Mouse (Mus musculus) hindbrain, embryonic 11.5 days (tissue): ENCODE results near the gene Zfp639. TPM values are rescaled to one million over a fixed set of nuclear protein-coding genes. Genes with fewer than 3 reads are reported as not detected.

Experiments used
- ATAC-seq: fragments of 200-750 bp; cut with Nextera tagmentation; 2 replicates; pipeline ENCODE4 v1.8.0; 2017; ENCODE audit warnings: mild to moderate bottlenecking, moderate TSS enrichment, moderate library complexity; ENCODE audit not compliant: low FRiP score
- DNase-seq: peaks from one replicate; pipeline ENCODE4 v3.0.0-alpha.2; 2015; ENCODE audit warnings: low spot score
- H3K27ac ChIP-seq: fragments of 300-500 bp; sonication (generic); 2 replicates; pipeline ENCODE4 v1.5.1; 2014; ENCODE audit warnings: mild to moderate bottlenecking, low read depth, low read length
- H3K27me3 ChIP-seq: fragments of 300-500 bp; sonication (generic); 2 replicates; pipeline ENCODE4 v1.6.1; 2014; ENCODE audit warnings: mild to moderate bottlenecking, low read length, moderate library complexity, mixed read lengths; ENCODE audit not compliant: control insufficient read depth, insufficient read depth
- H3K36me3 ChIP-seq: fragments of 300-500 bp; sonication (generic); 2 replicates; pipeline ENCODE4 v1.6.1; 2014; ENCODE audit warnings: mild to moderate bottlenecking, low read length, moderate library complexity, mixed read lengths; ENCODE audit not compliant: control insufficient read depth, insufficient read depth
- H3K4me1 ChIP-seq: fragments of 300-500 bp; sonication (generic); replicated peaks from 2 replicates; pipeline ENCODE4 v1.6.1; 2014; ENCODE audit warnings: low read length, mixed read lengths; ENCODE audit not compliant: control insufficient read depth, insufficient read depth
- H3K4me2 ChIP-seq: fragments of 300-500 bp; sonication (generic); replicated peaks from 2 replicates; pipeline ENCODE4 v1.6.1; 2014; ENCODE audit warnings: mild to moderate bottlenecking, low read depth, low read length
- H3K4me3 ChIP-seq: fragments of 300-500 bp; sonication (generic); 2 replicates; pipeline ENCODE4 v1.5.1; 2014; ENCODE audit warnings: low read depth, low read length
- H3K9ac ChIP-seq: fragments of 300-500 bp; sonication (generic); 2 replicates; pipeline ENCODE4 v1.6.1; 2014; ENCODE audit warnings: low read depth, low read length
- H3K9me3 ChIP-seq: fragments of 300-500 bp; sonication (generic); 2 replicates; pipeline ENCODE4 v1.6.1; 2016; ENCODE audit warnings: low read length; ENCODE audit not compliant: control insufficient read depth
- WGBS: fragments of 180-500 bp; shearing (Covaris S2); extraction: QIAGEN DNeasy Blood & Tissue Kit; methylation state at CpG from one replicate; pipeline ENCODE4 v1.1.7; 2014; 5-methylcytosine and 5-hydroxymethylcytosine counted together
- polyA plus RNA-seq: library from polyadenylated mRNA; unstranded; fragments of >200 nt; fragmentation: Nextera tagmentation; extraction: Ambion mirVana; gene quantifications from 2 replicates; pipeline ENCODE4 v1.2.1, GENCODE M21; 2014

Zfp639 gene
- polyA plus RNA-seq, result 48.0 and 48.1 TPM in 2 replicates

GRCm38 (mm10) chr3:32509496-32510374 is at the start of gene Zfp639:
Gene Zfp639, plus strand, starts transcription at chr3:32510259.
- H3K9me3 ChIP-seq, result no peaks in the 10 kb centered on the region
- DNase-seq, result peak; percentile 52
- peak within 1 kb of the TSS; percentile 63 for H3K27ac ChIP-seq
- 0 out of 2 replicates have a peak, but pooled peaks cover 1% of the 10 kb centered on the region for H3K36me3 ChIP-seq
- H3K4me3 ChIP-seq, result peak within 1 kb of the TSS; percentile 84
- H3K4me1 ChIP-seq, result peaks cover 2% of the 10 kb centered on the region; the same call in 1 of the 2 replicates
- 7% methylated on average over 24 of the region's 24 CpGs for WGBS
- H3K9ac ChIP-seq, result peak within 1 kb of the TSS; percentile 88
- ATAC-seq, result peak; percentile 18; the same call in 1 of the 2 replicates
- H3K27me3 ChIP-seq, result no peaks in the 10 kb centered on the region
- peak within 1 kb of the TSS; percentile 77 for H3K4me2 ChIP-seq

- DNase-seq, result no peak
- H3K9me3 ChIP-seq, result no peaks in the 10 kb centered on the region
- ATAC-seq, result no peak
- no peak overlapping the region for H3K27ac ChIP-seq
- WGBS, result 90% methylated on average over 4 of the region's 4 CpGs
- no peak overlapping the region for H3K9ac ChIP-seq
- H3K4me3 ChIP-seq, result no peak overlapping the region
- H3K4me2 ChIP-seq, result no peak overlapping the region
- no peaks in the 10 kb centered on the region; the same call in 1 of the 2 replicates for H3K36me3 ChIP-seq
- H3K27me3 ChIP-seq, result no peaks in the 10 kb centered on the region
- H3K4me1 ChIP-seq, result no peaks in the 10 kb centered on the region
Measured at GRCm38 (mm10) chr3:32467321-32467720, 42.7 kb upstream of the Zfp639 start.

GRCm38 (mm10) chr3:32468411-32468810 is 41.6 kb upstream of the Zfp639 start:
- Histone ChIP-seq H3K4me3 (no peak overlapping the region), H3K27ac (no peak overlapping the region), H3K36me3 (no peaks in the 10 kb centered on the region), H3K9ac (no peak overlapping the region), H3K4me2 (no peak overlapping the region), H3K4me1 (no peaks in the 10 kb centered on the region), H3K27me3 (no peaks in the 10 kb centered on the region), H3K9me3 (no peaks in the 10 kb centered on the region)
- ATAC-seq (no peak), DNase-seq (no peak)
- 75% methylated on average over 4 of the region's 4 CpGs for WGBS

DNA sequence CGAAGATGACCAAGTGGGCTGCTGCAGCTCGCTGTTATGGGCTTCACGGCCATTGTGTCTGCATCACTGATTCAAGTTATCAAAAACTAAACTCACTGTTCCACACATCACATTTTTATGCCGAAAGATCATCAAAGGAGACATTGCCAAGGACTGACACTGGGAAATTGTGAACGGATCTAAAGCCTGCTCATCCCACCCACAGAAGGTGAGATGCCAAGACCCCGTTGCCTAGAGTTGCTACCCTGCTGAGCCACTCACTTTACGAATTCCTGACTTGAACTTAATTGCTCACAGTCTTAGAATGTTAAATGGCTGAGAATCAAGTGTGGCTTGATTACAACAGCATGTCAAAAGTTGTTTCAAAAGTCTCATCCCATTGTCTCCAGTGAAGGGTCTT is 39.6 kb upstream of the Zfp639 start:
- Histone ChIP-seq H3K36me3 (no peaks in the 10 kb centered on the region), H3K27me3 (no peaks in the 10 kb centered on the region), H3K4me1 (no peaks in the 10 kb centered on the region), H3K9ac (no peak overlapping the region), H3K9me3 (no peaks in the 10 kb centered on the region), H3K27ac (no peak overlapping the region), H3K4me2 (no peak overlapping the region), H3K4me3 (no peak overlapping the region)
- ATAC-seq, result no peak
- 74% methylated on average over 7 of the region's 7 CpGs for WGBS
- no peak for DNase-seq

GRCm38 (mm10) chr3:32471098-32471497 is 39.0 kb upstream of the Zfp639 start:
- Histone ChIP-seq H3K9me3 (no peaks in the 10 kb centered on the region), H3K27ac (no peak overlapping the region), H3K27me3 (no peaks in the 10 kb centered on the region), H3K4me1 (no peaks in the 10 kb centered on the region), H3K36me3 (no peaks in the 10 kb centered on the region), H3K4me3 (no peak overlapping the region), H3K9ac (no peak overlapping the region), H3K4me2 (no peak overlapping the region)
- DNase-seq (no peak), ATAC-seq (no peak)
- WGBS, result 88% methylated on average over 6 of the region's 6 CpGs

GRCm38 (mm10) chr3:32472191-32472900 is 37.7 kb upstream of the Zfp639 start:
- ATAC-seq (no peak), DNase-seq (peak; percentile 13)
- no peak overlapping the region for H3K4me3 ChIP-seq
- no peaks in the 10 kb centered on the region for H3K36me3 ChIP-seq
- H3K4me1 ChIP-seq, result no peaks in the 10 kb centered on the region
- H3K4me2 ChIP-seq, result no peak overlapping the region
- WGBS, result 75% methylated on average over 14 of the region's 14 CpGs
- no peak overlapping the region for H3K27ac ChIP-seq
- no peaks in the 10 kb centered on the region for H3K9me3 ChIP-seq
- no peaks in the 10 kb centered on the region for H3K27me3 ChIP-seq
- H3K9ac ChIP-seq, result no peak overlapping the region

DNA sequence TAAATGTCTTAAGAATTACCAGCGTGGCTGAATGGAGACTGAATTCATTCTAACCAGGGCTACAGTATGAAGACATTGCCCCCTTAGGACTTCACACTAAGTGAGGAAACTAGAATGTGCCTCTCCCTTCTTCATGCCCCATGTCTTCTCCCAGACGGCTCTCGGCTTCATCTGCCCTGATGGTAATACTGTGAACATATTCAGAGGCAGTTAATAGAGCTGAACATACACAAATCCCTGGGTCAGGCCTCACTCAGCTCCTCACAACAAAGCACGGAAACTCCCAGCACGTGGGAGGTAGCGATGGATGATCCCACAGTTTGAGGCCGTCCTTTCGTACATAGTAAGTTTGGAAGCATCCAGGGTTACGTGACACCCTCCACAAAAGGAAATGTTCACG is 36.9 kb upstream of the Zfp639 start:
- Histone ChIP-seq H3K4me1 (no peaks in the 10 kb centered on the region), H3K36me3 (no peaks in the 10 kb centered on the region), H3K9ac (no peak overlapping the region), H3K4me3 (no peak overlapping the region), H3K27me3 (no peaks in the 10 kb centered on the region), H3K9me3 (no peaks in the 10 kb centered on the region), H3K27ac (no peak overlapping the region), H3K4me2 (no peak overlapping the region)
- DNase-seq (no peak), ATAC-seq (no peak)
- 85% methylated on average over 10 of the region's 10 CpGs for WGBS

DNA sequence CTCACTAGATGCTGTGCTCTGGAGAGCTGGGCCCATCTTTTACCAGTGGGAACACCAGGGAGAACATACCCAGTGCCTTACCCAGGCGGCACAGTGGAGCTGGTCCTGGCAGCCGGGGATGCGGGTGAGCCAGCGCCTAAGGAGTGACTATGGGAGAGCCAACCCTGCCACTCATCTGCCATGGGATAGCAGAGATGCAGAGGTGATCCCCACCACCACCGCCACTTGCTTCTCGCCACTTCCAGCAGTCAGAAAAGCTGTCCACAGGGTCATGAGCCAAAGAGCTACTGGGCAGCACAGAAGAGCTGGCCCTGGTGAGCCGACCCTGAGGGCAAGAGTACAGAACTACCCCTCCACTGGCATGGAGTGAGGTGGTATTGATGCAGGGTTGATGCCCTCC is 30.1 kb upstream of the Zfp639 start:
- no peak for ATAC-seq
- Histone ChIP-seq H3K36me3 (no peaks in the 10 kb centered on the region), H3K4me3 (no peak overlapping the region), H3K4me2 (no peak overlapping the region), H3K4me1 (no peaks in the 10 kb centered on the region), H3K27me3 (no peaks in the 10 kb centered on the region), H3K9ac (no peak overlapping the region), H3K9me3 (no peaks in the 10 kb centered on the region), H3K27ac (no peak overlapping the region)
- 91% methylated on average over 7 of the region's 7 CpGs for WGBS
- no peak for DNase-seq
